Mouse (Mus musculus) heart, postnatal 10 days (tissue): ENCODE data around the gene Gm1123. TPM values are rescaled to one million over a fixed set of nuclear protein-coding genes. Genes with fewer than 3 reads are reported as not detected.

Source experiments
- DNase-seq, 2 experiments: peaks; one replicate each; pipeline ENCODE4 v3.0.0; 2021
- intact Hi-C: fragments of 180-260 bp; cut with DNase I; formaldehyde crosslinking; loops from one replicate; pipeline ENCODE4 v1.15.1; 2025
- total RNA-seq, 2 experiments: library from RNA; stranded (reverse); gene quantifications; 2 replicates each; pipeline ENCODE4 v1.2.3; 2021

Gm1123 gene
- total RNA-seq, 2 experiments from 2014 or later, result not detected

GRCm38 (mm10) chr9:98959851-98960250, 75.7 kb downstream of the Gm1123 start:
- DNase-seq, result no peak
- intact Hi-C loops, result loop anchor here (5.0 kb wide), 2 partner anchors 313 to 348 kb away; no protein-coding TSS in a partner anchor

GRCm38 (mm10) chr9:98958628-98959027, 76.9 kb downstream of the Gm1123 start:
- intact Hi-C loops, result no loop called here
- DNase-seq, result no peak

GRCm38 (mm10) chr9:98957751-98958351, 77.7 kb downstream of the Gm1123 start:
- DNase-seq, result peak; percentile 41 to 49
- intact Hi-C loops, result no loop called here

Other genes starting within 250 kb of the Gm1123 start
- not detected for gene Prr23a1, start 193.2 kb downstream of the Gm1123 start, total RNA-seq
- not detected for gene Prr23a2, start 179.2 kb downstream of the Gm1123 start, total RNA-seq
- not detected for gene Prr23a3, start 170.9 kb downstream of the Gm1123 start, total RNA-seq
- not detected for gene 7420426K07Rik, start 132.6 kb downstream of the Gm1123 start, total RNA-seq
- not detected for gene Foxl2, start 80.4 kb downstream of the Gm1123 start, total RNA-seq
- 1 to 10 TPM; 8.7 to 8.9 TPM for gene Faim, start 49.3 kb downstream of the Gm1123 start, total RNA-seq
- gene Pik3cb, start 104.9 kb upstream of the Gm1123 start, total RNA-seq, result 10 to 100 TPM; 11.3 to 12.1 TPM
- not detected for gene Faiml, start 201.5 kb upstream of the Gm1123 start, total RNA-seq
- gene Cep70, start 207.7 kb upstream of the Gm1123 start, total RNA-seq, result 1 to 10 TPM; 7.1 to 8.5 TPM